Mouse (Mus musculus): ENCODE data around the gene Elmsan1.

Elmsan1 gene

DNA sequence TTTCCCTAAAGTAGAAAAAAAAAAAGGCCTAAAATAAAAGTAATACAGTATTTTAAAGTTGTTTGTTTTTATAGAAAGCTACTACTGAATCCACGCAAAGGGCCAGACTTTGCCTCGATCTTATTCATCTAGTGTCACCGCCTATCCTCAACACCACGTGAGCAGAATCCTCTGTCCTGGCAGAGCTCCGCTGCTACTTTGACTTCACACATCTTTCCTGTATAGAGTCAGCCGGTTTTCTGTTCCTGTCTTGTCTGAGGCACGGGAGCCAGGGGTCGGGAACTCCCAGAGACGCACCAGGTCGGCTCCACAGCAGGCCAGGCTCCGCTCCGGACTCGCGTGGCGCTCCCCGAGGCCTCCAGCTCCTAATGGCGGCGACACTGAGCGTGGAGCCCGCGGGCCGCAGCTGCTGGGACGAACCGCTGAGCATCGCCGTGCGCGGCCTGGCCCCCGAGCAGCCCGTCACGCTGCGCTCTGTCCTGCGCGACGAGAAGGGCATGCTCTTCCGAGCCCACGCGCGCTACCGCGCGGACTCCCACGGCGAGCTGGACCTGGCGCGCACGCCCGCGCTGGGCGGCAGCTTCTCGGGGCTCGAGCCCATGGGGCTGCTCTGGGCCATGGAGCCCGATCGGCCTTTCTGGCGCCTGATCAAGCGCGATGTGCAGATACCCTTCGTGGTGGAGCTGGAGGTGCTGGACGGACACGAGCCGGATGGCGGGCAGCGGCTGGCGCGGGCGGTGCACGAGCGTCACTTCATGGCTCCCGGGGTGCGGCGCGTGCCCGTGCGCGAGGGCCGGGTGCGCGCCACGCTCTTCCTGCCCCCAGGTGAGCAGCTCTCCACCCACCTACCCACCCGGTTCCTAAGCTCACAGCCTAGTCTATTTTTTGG is 117.8 kb downstream of the Elmsan1 start, which contains the start of gene Acot6:
TSS of gene Acot6 (plus strand) at position 51 of the 889 bp plus-strand sequence.
- DNase-seq (ENCODE audit: low spot score in 2 of 2), result peak; percentile 39 to 45

DNA sequence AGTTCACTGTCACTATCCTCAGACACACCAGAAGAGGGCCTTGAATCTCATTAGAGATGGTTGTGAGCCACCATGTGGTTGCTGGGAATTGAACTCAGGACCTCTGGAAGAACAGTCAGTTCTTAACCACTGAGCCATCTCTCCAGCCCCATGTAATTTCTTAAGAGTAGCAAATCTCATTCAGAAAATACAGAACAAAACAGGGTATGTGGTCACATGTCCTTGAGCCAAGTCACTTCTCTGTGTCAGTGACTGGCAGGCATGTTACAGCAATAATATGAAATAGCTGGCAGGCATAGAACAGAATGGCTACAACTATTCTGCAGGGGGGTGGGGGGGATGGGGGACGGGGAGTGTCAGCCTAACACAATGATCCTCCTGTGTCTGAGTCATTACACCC is 118.6 kb downstream of the Elmsan1 start:
- DNase-seq (ENCODE audit: low spot score in 2 of 2), result no peak

DNA sequence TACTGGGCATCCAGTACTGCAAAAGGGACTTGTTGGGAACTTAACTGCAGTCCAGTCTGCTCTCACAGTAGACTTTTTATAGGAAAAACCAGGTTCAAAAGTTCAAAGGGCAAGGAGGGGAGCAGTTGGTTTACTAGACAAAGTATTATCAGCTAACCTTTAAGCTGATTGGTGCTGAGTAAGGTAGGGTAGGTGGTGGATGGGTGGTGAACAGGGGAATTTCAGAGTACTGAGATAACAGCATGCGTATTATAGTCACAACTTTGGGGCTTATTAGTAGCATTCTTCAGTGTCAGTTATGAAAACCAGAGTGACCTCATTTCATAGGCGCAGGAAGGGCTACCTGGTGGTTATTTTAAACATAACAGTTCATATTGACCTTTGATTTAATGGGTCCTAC is 119.1 kb downstream of the Elmsan1 start:
- no peak for DNase-seq (ENCODE audit: low spot score in 2 of 2)
